Mouse (Mus musculus): ENCODE results near the gene Cct7.

- TF ChIP-seq CTCF (IDR thresholded peaks at IDR 0.05; ENCODE audit: low read depth, low read length), result no peak
- TF ChIP-seq POLR2A (IDR thresholded peaks at IDR 0.05; ENCODE audit: extremely low read depth, insufficient read depth, low read length), result no peak
These were observed 29.4 kb downstream of the Cct7 start for GRCm38 (mm10) chr6:85480685-85481084.

Data from liver, adult 2 months (tissue).